Mouse (Mus musculus) testis, adult 2 months (tissue): ENCODE measurements at regions not wholly inside any gene's neighbourhood (a gene's known extent, or its start where the extent isn't known, plus 50 kb on each side); places are given as distances from the start of the nearest gene placed in this dataset.

ENCODE experiments used
- CTCF ChIP-seq: fragments of 200-500 bp; IDR thresholded peaks from 2 replicates; pipeline ENCODE4 v1.5.1; 2012; ENCODE audit warnings: low read depth, mild to moderate bottlenecking, inconsistent platforms, low read length, moderate library complexity; ENCODE audit not compliant: control insufficient read depth, insufficient read depth, insufficient replicate concordance
- POLR2A ChIP-seq: fragments of 200-500 bp; IDR thresholded peaks from 2 replicates; pipeline ENCODE4 v1.6.1; 2012; ENCODE audit warnings: low read depth, mild to moderate bottlenecking, inconsistent platforms, low read length, moderate library complexity; ENCODE audit not compliant: control insufficient read depth

DNA sequence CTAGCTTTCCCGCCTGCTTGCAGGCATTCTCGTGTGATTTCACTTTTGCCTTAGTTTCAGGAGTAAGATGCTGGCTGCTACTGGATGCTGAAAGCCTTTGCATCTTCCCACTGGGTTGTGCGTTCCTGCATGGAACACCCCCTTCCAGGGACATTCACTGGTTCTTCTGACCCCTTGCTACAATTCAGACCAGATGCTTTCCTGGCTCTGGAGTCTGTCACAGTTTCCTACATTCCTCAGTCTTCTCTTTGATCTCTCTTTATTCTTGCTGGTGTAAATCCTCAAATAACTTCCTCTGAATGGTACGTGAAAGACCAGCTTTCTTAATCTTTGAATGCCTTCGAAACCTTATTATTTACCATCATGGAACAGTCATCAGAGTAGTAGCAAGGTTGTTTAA is 206.7 kb upstream of the F930015N05Rik start:
- no peak for TF ChIP-seq POLR2A
- no peak for TF ChIP-seq CTCF
